Mouse (Mus musculus): ENCODE data around the gene Rinl. TPM values are rescaled to one million over a fixed set of nuclear protein-coding genes. Genes with fewer than 3 reads are reported as not detected.

Rinl gene
- total RNA-seq, 2 experiments from 2014 or later, result 2.6 to 4.5 TPM

GRCm38 (mm10) chr7:28847273-28847672, 58.5 kb downstream of the Rinl start:
- Histone ChIP-seq H3K4me3 (no peak overlapping the region), H3K27ac (no peak overlapping the region)
- DNase-seq (ENCODE audit: low spot score in 2 of 2), result no peak
- no peak for TF ChIP-seq CTCF (conservative IDR thresholded peaks at IDR 0.05)

Other genes starting within 250 kb of the Rinl start
- gene Sycn, start 248.1 kb upstream of the Rinl start, total RNA-seq (2021), result not detected
- gene Nccrp1, start 241.7 kb upstream of the Rinl start, total RNA-seq (2021), result under 1 TPM; 0.23 to 0.47 TPM
- 10 to 100 TPM; 67.8 to 70.1 TPM for gene Samd4b, start 190.8 kb upstream of the Rinl start, total RNA-seq (2021)
- 10 to 100 TPM; 13.7 to 16.2 TPM for gene Pak4, start 190.8 kb upstream of the Rinl start, total RNA-seq (2021)
- 1 to 10 TPM; 1.2 to 2.2 TPM for gene Acp7, start 157.6 kb upstream of the Rinl start, total RNA-seq (2021)
- 10 to 100 TPM; 24.4 to 27.1 TPM for gene Fbxo27, start 96.1 kb upstream of the Rinl start, total RNA-seq (2021)
- gene Fbxo17, start 72.2 kb upstream of the Rinl start, total RNA-seq (2021), result 1 to 10 TPM in 1 of 2 experiments, under 1 TPM in 1; 0.98 to 1.4 TPM
- gene Mrps12, start 47.1 kb upstream of the Rinl start, total RNA-seq (2021), result 10 to 100 TPM; 57.5 to 57.9 TPM
- gene Sars2, start 47.0 kb upstream of the Rinl start, total RNA-seq (2021), result 10 to 100 TPM; 13.9 to 14.3 TPM
- under 1 TPM; 0.34 to 0.36 TPM for gene Ccer2, start 32.8 kb upstream of the Rinl start, total RNA-seq (2021)
- 100 to 1,000 TPM; 128 to 139 TPM for gene Sirt2, start 22.2 kb upstream of the Rinl start, total RNA-seq (2021)
- gene Nfkbib, start 21.5 kb upstream of the Rinl start, total RNA-seq (2021), result 10 to 100 TPM; 25.6 to 27.2 TPM
- 100 to 1,000 TPM; 410 to 476 TPM for gene Hnrnpl, start 19.6 kb downstream of the Rinl start, total RNA-seq (2021)
- gene Ech1, start 36.2 kb downstream of the Rinl start, total RNA-seq (2021), result 10 to 100 TPM; 66.4 to 68.8 TPM
- gene Lgals4, start 44.9 kb downstream of the Rinl start, total RNA-seq (2021), result 1 to 10 TPM; 4.4 to 6.8 TPM
- not detected for gene Lgals7, start 74.9 kb downstream of the Rinl start, total RNA-seq (2021)
- gene Capn12, start 92.5 kb downstream of the Rinl start, total RNA-seq (2021), result under 1 TPM; 0.15 to 0.29 TPM
- gene Actn4, start 173.4 kb downstream of the Rinl start, total RNA-seq (2021), result 100 to 1,000 TPM; 131 to 134 TPM
- gene Eif3k, start 192.9 kb downstream of the Rinl start, total RNA-seq (2021), result 100 to 1,000 TPM; 198 to 202 TPM
- gene Map4k1, start 193.1 kb downstream of the Rinl start, total RNA-seq (2021), result 1 to 10 TPM in 1 of 2 experiments, under 1 TPM in 1; 0.90 to 1.8 TPM

Measured in layer of hippocampus, adult 2 months (tissue).